Mouse (Mus musculus) lung, adult 18-20 months (tissue): ENCODE measurements at regions not wholly inside any gene's neighbourhood (a gene's known extent, or its start where the extent isn't known, plus 50 kb on each side); places are given as distances from the start of the nearest gene placed in this dataset.
"Not testable (repeated sequence)": the region's sequence is repeated elsewhere in the genome, so short reads cannot be mapped to it uniquely, and the experiment has no call there.

ENCODE experiments used
- DNase-seq, 2 experiments: peaks; one replicate each; pipeline ENCODE4 v3.0.0; 2022; ENCODE audit warnings: mixed read lengths in 2 of 2

GRCm38 (mm10) chr3:31508471-31508870 lies 198.3 kb upstream of the Slc7a14 start:
- no peak for DNase-seq

GRCm38 (mm10) chr3:31499201-31499968 lies 189.2 kb upstream of the Slc7a14 start:
- no peak for DNase-seq

- DNase-seq, result no peak
Measured at GRCm38 (mm10) chr3:31495287-31495686, 185.1 kb upstream of the Slc7a14 start.

GRCm38 (mm10) chr3:31494706-31495105 lies 184.5 kb upstream of the Slc7a14 start:
- no peak for DNase-seq

GRCm38 (mm10) chr3:31491736-31492135 lies 181.6 kb upstream of the Slc7a14 start:
- not testable (repeated sequence) for DNase-seq

GRCm38 (mm10) chr3:31487596-31487995 lies 177.4 kb upstream of the Slc7a14 start:
- no peak for DNase-seq

- no peak for DNase-seq
Measured at GRCm38 (mm10) chr3:31481964-31482363, 171.8 kb upstream of the Slc7a14 start.

GRCm38 (mm10) chr3:31467882-31468281 lies 157.7 kb upstream of the Slc7a14 start:
- no peak for DNase-seq

GRCm38 (mm10) chr3:31464260-31464659 lies 154.1 kb upstream of the Slc7a14 start:
- DNase-seq, result no peak

- DNase-seq, result peak in 1 of 2 experiments; percentile 1
Measured at GRCm38 (mm10) chr3:31459456-31459855, 149.3 kb upstream of the Slc7a14 start.

GRCm38 (mm10) chr3:31457938-31458337 lies 147.8 kb upstream of the Slc7a14 start:
- DNase-seq, result no peak

- no peak for DNase-seq
Measured at GRCm38 (mm10) chr3:31455031-31455430, 144.9 kb upstream of the Slc7a14 start.

GRCm38 (mm10) chr3:31444861-31445260 lies 134.7 kb upstream of the Slc7a14 start:
- no peak for DNase-seq

- DNase-seq, result no peak
Measured at GRCm38 (mm10) chr3:31444311-31444710, 134.1 kb upstream of the Slc7a14 start.

- no peak for DNase-seq
Measured at GRCm38 (mm10) chr3:31443894-31444293, 133.7 kb upstream of the Slc7a14 start.

GRCm38 (mm10) chr3:31440282-31440681 lies 130.1 kb upstream of the Slc7a14 start:
- no peak for DNase-seq

- DNase-seq, result no peak
Measured at GRCm38 (mm10) chr3:31437970-31438369, 127.8 kb upstream of the Slc7a14 start.

GRCm38 (mm10) chr3:31435204-31435963 lies 125.2 kb upstream of the Slc7a14 start:
- no peak for DNase-seq

GRCm38 (mm10) chr3:31433201-31433600 lies 123.0 kb upstream of the Slc7a14 start:
- DNase-seq, result no peak

GRCm38 (mm10) chr3:31423517-31423916 lies 113.3 kb upstream of the Slc7a14 start:
- DNase-seq, result no peak

GRCm38 (mm10) chr3:31408802-31409201 lies 98.6 kb upstream of the Slc7a14 start:
- DNase-seq, result no peak

GRCm38 (mm10) chr3:31405880-31406279 lies 95.7 kb upstream of the Slc7a14 start:
- no peak for DNase-seq

- DNase-seq, result no peak
Measured at GRCm38 (mm10) chr3:31399136-31399535, 89.0 kb upstream of the Slc7a14 start.

GRCm38 (mm10) chr3:31394533-31394932 lies 84.4 kb upstream of the Slc7a14 start:
- DNase-seq, result no peak
